ENCODE assay signal across 19 mouse cellular contexts in the genomic region with DNA sequence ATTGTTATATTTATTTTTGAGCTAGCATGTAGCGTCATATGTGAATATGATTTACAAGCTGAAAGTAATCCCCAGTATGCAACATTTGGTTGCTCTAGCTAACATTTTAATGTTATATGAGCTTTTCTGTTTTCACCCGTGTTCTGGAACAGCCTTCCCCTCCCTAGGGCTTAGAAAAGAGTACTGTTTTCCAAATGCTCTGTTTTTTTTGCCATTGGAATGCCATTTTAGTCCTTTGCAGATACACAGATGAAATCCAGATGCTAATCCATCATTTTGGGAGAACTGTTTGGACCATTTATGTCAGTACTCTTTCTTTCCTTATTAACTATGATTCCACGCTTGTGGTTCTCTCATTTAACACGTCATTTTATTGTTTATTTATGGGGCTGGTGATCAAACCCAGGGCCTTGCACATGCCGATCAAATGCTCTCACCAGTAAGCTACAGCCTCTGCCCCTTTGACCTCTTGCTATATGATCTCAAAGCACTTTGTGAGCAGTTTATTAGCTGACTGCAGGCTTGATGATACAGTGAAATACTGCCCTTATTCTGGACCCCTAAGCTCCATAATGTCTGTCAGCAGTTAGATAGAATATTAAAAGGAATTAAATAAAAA.
A peak's percentile ranks its signal among the peaks of the same experiment; 100 is the strongest.
DNase-seq lines count a peak whose midpoint lies in the region; ATAC-seq and TF ChIP-seq lines count a peak whose summit lies in the region.
"Had no signal": no experiment of that assay in that cellular context is flagged by ENCODE, and none has a peak within 500 bp of the region (broad histone marks: within the 10 kb centered on the region; RNA-seq: fewer than 3 reads in every experiment).

No protein-coding gene starts in this region.

- H3K4me3 ChIP-seq in stomach, embryonic 14.5 days (ENCODE audit: low read depth, low read length) = no peak overlapping the region
- H3K4me3 ChIP-seq in stomach, postnatal 0 days (ENCODE audit: low read depth, low read length) = no peak overlapping the region
- H3K4me3 ChIP-seq in limb, embryonic 10.5 days = no peak overlapping the region
- H3K4me3 ChIP-seq: embryonic facial prominence, embryonic 15.5 days; forebrain, embryonic 15.5 days; hindbrain, embryonic 12.5 days; layer of hippocampus, adult 2 months; midbrain, embryonic 10.5 days; neural tube, embryonic 12.5 days had no signal

- peak; percentile 49; the same call in 1 of the 2 replicates for ATAC-seq in stomach, embryonic 14.5 days (ENCODE audit: insufficient number of reproducible peaks, insufficient read depth, low FRiP score, low read depth)
- ATAC-seq in stomach, postnatal 0 days (ENCODE audit: low FRiP score, low TSS enrichment) = no peak; the same call in 1 of the 2 replicates
- ATAC-seq: forebrain, embryonic 15.5 days; intestine, postnatal 0 days; liver, postnatal 0 days had no signal

- no peak overlapping the region for H3K4me2 ChIP-seq in stomach, embryonic 14.5 days (replicated peaks; ENCODE audit: low read depth, low read length)
- H3K4me2 ChIP-seq in stomach, postnatal 0 days (replicated peaks; ENCODE audit: low read depth) = no peak overlapping the region
- H3K4me2 ChIP-seq: embryonic facial prominence, embryonic 15.5 days; forebrain, embryonic 15.5 days; hindbrain, embryonic 12.5 days; neural tube, embryonic 12.5 days had no signal

- 16% methylated on average over 5 of the region's 5 CpGs for WGBS in stomach, embryonic 14.5 days
- 18% methylated on average over 5 of the region's 5 CpGs for WGBS in stomach, postnatal 0 days
- 16% methylated on average over 5 of the region's 5 CpGs for WGBS in limb, embryonic 10.5 days

- DNase-seq in heart, postnatal 10 days = peak; percentile 10 to 11
- DNase-seq in heart, postnatal 25 days (ENCODE audit: low spot score) = no peak
- no peak for DNase-seq in stomach, postnatal 0 days (ENCODE audit: low spot score)
- peak; percentile 41 for DNase-seq in limb, embryonic 10.5 days (ENCODE audit: low spot score)
- DNase-seq in spleen, postnatal 36 days (ENCODE audit: low spot score in 2 of 2) = no peak
- no peak for DNase-seq in right cerebral cortex, adult 2 months (ENCODE audit: low spot score in 2 of 2)
- DNase-seq in cerebellum, adult 9-10 months = no peak
- DNase-seq: cerebellum, adult 2 months; liver, postnatal 0 days; right cerebral cortex, adult 18-20 months; thymus, postnatal 36 days had no signal

- no peaks in the 10 kb centered on the region for H3K36me3 ChIP-seq in stomach, embryonic 14.5 days (ENCODE audit: control insufficient read depth, insufficient read depth, low read length)
- H3K36me3 ChIP-seq in stomach, postnatal 0 days (ENCODE audit: control insufficient read depth, insufficient read depth, low read length) = no peaks in the 10 kb centered on the region
- no peaks in the 10 kb centered on the region for H3K36me3 ChIP-seq in limb, embryonic 10.5 days
- H3K36me3 ChIP-seq: embryonic facial prominence, embryonic 15.5 days; forebrain, embryonic 15.5 days; hindbrain, embryonic 12.5 days; midbrain, embryonic 10.5 days; neural tube, embryonic 12.5 days had no signal

- TF ChIP-seq EP300 in stomach, postnatal 0 days (optimal IDR thresholded peaks at IDR 0.05) = no peak

- no peak overlapping the region for H3K9ac ChIP-seq in stomach, embryonic 14.5 days (replicated peaks; ENCODE audit: low read depth, low read length)
- H3K9ac ChIP-seq in stomach, postnatal 0 days (ENCODE audit: low read length) = no peak overlapping the region
- H3K9ac ChIP-seq: embryonic facial prominence, embryonic 15.5 days; forebrain, embryonic 15.5 days; hindbrain, embryonic 12.5 days; liver, postnatal 0 days; neural tube, embryonic 12.5 days had no signal

- H3K27ac ChIP-seq in stomach, embryonic 14.5 days (ENCODE audit: low read length) = peak overlapping the region; percentile 39; the same call in 1 of the 2 replicates
- H3K27ac ChIP-seq in stomach, postnatal 0 days (replicated peaks) = no peak overlapping the region
- no peak overlapping the region for H3K27ac ChIP-seq in limb, embryonic 10.5 days
- H3K27ac ChIP-seq: embryonic facial prominence, embryonic 15.5 days; forebrain, embryonic 15.5 days; hindbrain, embryonic 12.5 days; layer of hippocampus, adult 2 months; midbrain, embryonic 10.5 days; neural tube, embryonic 12.5 days had no signal

- peaks cover 6% of the 10 kb centered on the region; the same call in 1 of the 2 replicates for H3K4me1 ChIP-seq in stomach, embryonic 14.5 days (ENCODE audit: control insufficient read depth, insufficient read depth, low read length)
- H3K4me1 ChIP-seq in stomach, postnatal 0 days (replicated peaks; ENCODE audit: control insufficient read depth, insufficient read depth) = no peaks in the 10 kb centered on the region
- H3K4me1 ChIP-seq in limb, embryonic 10.5 days = peaks cover 14% of the 10 kb centered on the region
- H3K4me1 ChIP-seq: neural tube, embryonic 12.5 days had no signal

- TF ChIP-seq CTCF in stomach, postnatal 0 days (IDR thresholded peaks at IDR 0.05; ENCODE audit: low read depth) = no peak

- no peaks in the 10 kb centered on the region for H3K27me3 ChIP-seq in stomach, embryonic 14.5 days (ENCODE audit: control insufficient read depth, insufficient read depth, low read length)
- no peaks in the 10 kb centered on the region for H3K27me3 ChIP-seq in stomach, postnatal 0 days (ENCODE audit: control insufficient read depth, insufficient read depth, low read length)
- peaks cover 59% of the 10 kb centered on the region for H3K27me3 ChIP-seq in limb, embryonic 10.5 days (ENCODE audit: low read depth, poor library complexity, severe bottlenecking)
- H3K27me3 ChIP-seq: embryonic facial prominence, embryonic 15.5 days; forebrain, embryonic 15.5 days; hindbrain, embryonic 12.5 days; neural tube, embryonic 12.5 days had no signal

- intact Hi-C loops in heart, postnatal 10 days (cut with DNase I) = no loop called here
- intact Hi-C loops in heart, postnatal 25 days (cut with DNase I) = no loop called here

- H3K9me3 ChIP-seq in stomach, embryonic 14.5 days (ENCODE audit: control insufficient read depth, low read depth, low read length) = no peaks in the 10 kb centered on the region
- no peaks in the 10 kb centered on the region for H3K9me3 ChIP-seq in stomach, postnatal 0 days (ENCODE audit: control insufficient read depth, low read length)
- no peaks in the 10 kb centered on the region for H3K9me3 ChIP-seq in limb, embryonic 10.5 days (replicated peaks)
- H3K9me3 ChIP-seq: embryonic facial prominence, embryonic 15.5 days; forebrain, embryonic 15.5 days; hindbrain, embryonic 12.5 days; midbrain, embryonic 10.5 days; neural tube, embryonic 12.5 days had no signal

Comparison
In these comparisons a context has a peak if more than half of its experiments do, and no peak if none do; other contexts are left out.
1. DNase-seq: peak in heart, postnatal 10 days (2 of 2) and limb, embryonic 10.5 days (single experiment); none in heart, postnatal 25 days (single experiment), stomach, postnatal 0 days (single experiment), spleen, postnatal 36 days (0 of 2), right cerebral cortex, adult 2 months (0 of 2) and cerebellum, adult 9-10 months (single experiment).